Mouse (Mus musculus): ENCODE results near the gene Isy1. TPM values are rescaled to one million over a fixed set of nuclear protein-coding genes. Genes with fewer than 3 reads are reported as not detected.

Isy1 gene
- polyA plus RNA-seq, 1 experiment, result 6.7 TPM

- Histone ChIP-seq H3K27ac (ENCODE audit: insufficient read depth, low read depth, low read length) (no peak within 1 kb of the TSS), H3K36me3 (ENCODE audit: control insufficient read depth, insufficient read depth, low read length) (peaks cover 19% of the 10 kb centered on the region), H3K4me3 (ENCODE audit: low read depth, low read length) (no peak within 1 kb of the TSS), H3K27me3 (ENCODE audit: control insufficient read depth, insufficient read depth, low read length) (no peaks in the 10 kb centered on the region; the same call in 1 of the 2 replicates), H3K4me1 (ENCODE audit: control insufficient read depth, insufficient read depth, insufficient read length, low read length) (peaks cover 3% of the 10 kb centered on the region; the same call in 1 of the 2 replicates)
- WGBS, result 95% methylated on average over 7 of the region's 7 CpGs
- TF ChIP-seq POLR2A (IDR thresholded peaks at IDR 0.05; ENCODE audit: low read depth, low read length) (no peak), CTCF (IDR thresholded peaks at IDR 0.05; ENCODE audit: extremely low read depth, insufficient read length, insufficient replicate concordance, low read depth, low read length) (no peak)
These were observed 2.9 kb downstream of the Isy1 start, which contains the start of gene Gm45140 for GRCm38 (mm10) chr6:87835695-87836094. Gene Gm45140 (minus strand): TSS chr6:87835795.

GRCm38 (mm10) chr6:87820366-87820765 is 18.2 kb downstream of the Isy1 start:
- no peak for TF ChIP-seq CTCF (IDR thresholded peaks at IDR 0.05; ENCODE audit: extremely low read depth, insufficient read length, insufficient replicate concordance, low read depth, low read length)
- no peak for TF ChIP-seq POLR2A (IDR thresholded peaks at IDR 0.05; ENCODE audit: low read depth, low read length)
- peaks cover 50% of the 10 kb centered on the region for H3K36me3 ChIP-seq (ENCODE audit: control insufficient read depth, insufficient read depth, low read length)
- no peak overlapping the region for H3K4me3 ChIP-seq (ENCODE audit: low read depth, low read length)
- no peaks in the 10 kb centered on the region for H3K27me3 ChIP-seq (ENCODE audit: control insufficient read depth, insufficient read depth, low read length)
- H3K27ac ChIP-seq (ENCODE audit: insufficient read depth, low read depth, low read length), result no peak overlapping the region
- no peaks in the 10 kb centered on the region for H3K4me1 ChIP-seq (ENCODE audit: control insufficient read depth, insufficient read depth, insufficient read length, low read length)
- WGBS, result 93% methylated on average over 2 of the region's 2 CpGs

- Histone ChIP-seq H3K27ac (ENCODE audit: insufficient read depth, low read depth, low read length) (no peak overlapping the region), H3K36me3 (ENCODE audit: control insufficient read depth, insufficient read depth, low read length) (peaks cover 16% of the 10 kb centered on the region), H3K4me3 (ENCODE audit: low read depth, low read length) (no peak overlapping the region), H3K4me1 (ENCODE audit: control insufficient read depth, insufficient read depth, insufficient read length, low read length) (peaks cover 10% of the 10 kb centered on the region), H3K27me3 (ENCODE audit: control insufficient read depth, insufficient read depth, low read length) (no peaks in the 10 kb centered on the region)
- TF ChIP-seq POLR2A (IDR thresholded peaks at IDR 0.05; ENCODE audit: low read depth, low read length), result no peak
- TF ChIP-seq CTCF (IDR thresholded peaks at IDR 0.05; ENCODE audit: extremely low read depth, insufficient read length, insufficient replicate concordance, low read depth, low read length), result no peak
- WGBS, result 78% methylated on average over 5 of the region's 5 CpGs
These were observed 24.1 kb downstream of the Isy1 start for GRCm38 (mm10) chr6:87814486-87814885.

DNA sequence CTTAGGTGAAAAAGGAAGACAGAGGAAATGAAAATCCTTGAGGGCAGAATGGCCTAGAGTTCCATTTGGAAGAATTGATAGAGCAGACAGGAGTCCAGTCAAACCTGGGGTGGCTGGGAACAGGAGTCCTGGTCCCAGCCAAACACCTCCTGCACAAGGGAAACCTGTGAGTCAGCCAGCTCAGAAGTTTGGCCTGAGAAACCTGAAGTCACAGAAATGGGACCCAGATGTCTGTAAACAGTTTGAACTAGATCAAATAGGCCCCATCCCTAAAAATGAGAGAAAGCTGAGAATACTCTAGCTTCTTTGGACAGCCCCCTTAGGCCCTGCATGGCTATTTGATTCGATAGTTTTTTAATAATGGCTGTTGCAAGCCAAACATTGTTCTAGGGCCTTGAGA is 25.9 kb downstream of the Isy1 start:
- WGBS, result 84% methylated on average over 1 of the region's 1 CpGs
- TF ChIP-seq POLR2A (IDR thresholded peaks at IDR 0.05; ENCODE audit: low read depth, low read length), result no peak
- no peak for TF ChIP-seq CTCF (IDR thresholded peaks at IDR 0.05; ENCODE audit: extremely low read depth, insufficient read length, insufficient replicate concordance, low read depth, low read length)
- H3K4me3 ChIP-seq (ENCODE audit: low read depth, low read length), result 0 out of 2 replicates have a peak overlapping the region, but pooled peaks have one; percentile 82

DNA sequence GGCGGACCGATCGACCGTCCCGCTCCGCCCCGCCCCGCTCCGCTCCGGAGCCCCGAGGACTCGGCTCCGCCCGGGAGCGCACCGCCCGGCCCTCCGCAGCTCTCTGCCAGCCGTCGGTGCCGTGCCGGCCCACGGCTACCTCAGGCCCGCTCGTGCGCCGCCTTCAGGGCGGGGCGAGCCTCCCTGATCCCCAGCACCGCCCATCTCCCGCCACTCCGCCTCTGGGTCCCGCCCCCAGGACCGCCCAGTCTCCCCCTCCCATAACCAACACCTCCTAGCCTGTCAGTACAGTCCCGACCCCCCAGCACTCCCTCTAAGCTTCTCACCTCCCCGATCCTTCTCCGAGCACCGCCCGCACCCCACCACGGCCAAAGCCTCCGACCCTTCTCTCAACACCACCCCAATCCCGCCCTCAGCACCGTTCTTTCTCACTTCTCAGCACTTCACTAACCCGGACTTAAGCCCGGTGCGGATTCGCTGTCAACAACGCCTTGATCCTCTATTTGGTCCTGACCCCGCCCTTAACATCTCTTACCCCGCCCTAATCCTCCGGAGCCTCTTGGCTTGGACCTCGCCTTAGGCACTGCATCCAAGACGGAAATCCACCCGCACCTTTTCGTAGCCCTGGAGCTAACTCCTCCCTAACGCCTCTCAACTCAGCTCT is 26.8 kb downstream of the Isy1 start, which contains the start of gene Rab43:
Gene Rab43 (minus strand): TSS at position 490 of the 664 bp plus-strand sequence.
- Histone ChIP-seq H3K4me3 (ENCODE audit: low read depth, low read length) (peak within 1 kb of the TSS; percentile 82), H3K4me1 (ENCODE audit: control insufficient read depth, insufficient read depth, insufficient read length, low read length) (peaks cover 14% of the 10 kb centered on the region), H3K36me3 (ENCODE audit: control insufficient read depth, insufficient read depth, low read length) (no peaks in the 10 kb centered on the region; the same call in 1 of the 2 replicates), H3K27me3 (ENCODE audit: control insufficient read depth, insufficient read depth, low read length) (no peaks in the 10 kb centered on the region), H3K27ac (ENCODE audit: insufficient read depth, low read depth, low read length) (peak within 1 kb of the TSS; percentile 91)
- WGBS, result under 1% methylated on average over 56 of the region's 56 CpGs
- TF ChIP-seq POLR2A (IDR thresholded peaks at IDR 0.05; ENCODE audit: low read depth, low read length) (peak; percentile 99), CTCF (IDR thresholded peaks at IDR 0.05; ENCODE audit: extremely low read depth, insufficient read length, insufficient replicate concordance, low read depth, low read length) (no peak)

More for the DNA sequence above, 25.9 kb downstream of the Isy1 start:
- Histone ChIP-seq H3K36me3 (ENCODE audit: control insufficient read depth, insufficient read depth, low read length) (peaks cover 1% of the 10 kb centered on the region; the same call in 1 of the 2 replicates), H3K4me1 (ENCODE audit: control insufficient read depth, insufficient read depth, insufficient read length, low read length) (peaks cover 14% of the 10 kb centered on the region), H3K27me3 (ENCODE audit: control insufficient read depth, insufficient read depth, low read length) (no peaks in the 10 kb centered on the region), H3K27ac (ENCODE audit: insufficient read depth, low read depth, low read length) (peak overlapping the region; percentile 61)

- no peaks in the 10 kb centered on the region for H3K27me3 ChIP-seq (ENCODE audit: control insufficient read depth, insufficient read depth, low read length)
- TF ChIP-seq CTCF (IDR thresholded peaks at IDR 0.05; ENCODE audit: extremely low read depth, insufficient read length, insufficient replicate concordance, low read depth, low read length), result no peak
- TF ChIP-seq POLR2A (IDR thresholded peaks at IDR 0.05; ENCODE audit: low read depth, low read length), result peak; percentile 26; the same call in 1 of the 2 replicates
- peak overlapping the region; percentile 91 for H3K27ac ChIP-seq (ENCODE audit: insufficient read depth, low read depth, low read length)
- no peaks in the 10 kb centered on the region; the same call in 1 of the 2 replicates for H3K36me3 ChIP-seq (ENCODE audit: control insufficient read depth, insufficient read depth, low read length)
- H3K4me3 ChIP-seq (ENCODE audit: low read depth, low read length), result peak overlapping the region; percentile 82
- H3K4me1 ChIP-seq (ENCODE audit: control insufficient read depth, insufficient read depth, insufficient read length, low read length), result peaks cover 17% of the 10 kb centered on the region
- WGBS, result under 1% methylated on average over 77 of the region's 77 CpGs
These were observed 27.6 kb downstream of the Isy1 start for GRCm38 (mm10) chr6:87810713-87811669.
